In genomic region chr19:38027881-38028521, GRCm38 (mm10) we compare ENCODE assay signal across 11 mouse cellular contexts. TPM values are rescaled to one million over a fixed set of nuclear protein-coding genes. Genes with fewer than 3 reads are reported as not detected.
DNase-seq lines count a peak whose midpoint lies in the region; ATAC-seq lines count a peak whose summit lies in the region.
"Had no signal": no experiment of that assay in that cellular context is flagged by ENCODE, and none has a peak within 500 bp of the region (broad histone marks: within the 10 kb centered on the region; RNA-seq: fewer than 3 reads in every experiment).

No protein-coding gene starts in this region.

- DNase-seq in gastrocnemius, adult 18-20 months (ENCODE audit: low spot score) = peak; percentile 40
- no peak for DNase-seq in gastrocnemius, postnatal 36 days
- peak; percentile 76 for DNase-seq in kidney, postnatal 14 days
- peak; percentile 63 for DNase-seq in lung, postnatal 14 days
- DNase-seq in cerebellum, adult 18-20 months = no peak
- no peak for DNase-seq in layer of hippocampus, postnatal 14 days (ENCODE audit: low spot score in 2 of 2)
- DNase-seq: cerebellum, postnatal 10 days; forebrain, postnatal 0 days; midbrain, embryonic 14.5 days had no signal

- intact Hi-C loops in gastrocnemius, postnatal 36 days (cut with DNase I) = no loop called here

- H3K4me2 ChIP-seq in heart, embryonic 16.5 days (ENCODE audit: low read depth, low read length) = no peak overlapping the region

- H3K27me3 ChIP-seq in heart, embryonic 16.5 days (ENCODE audit: control insufficient read depth, insufficient read depth, low read length) = no peaks in the 10 kb centered on the region

- no peak overlapping the region for H3K4me3 ChIP-seq in heart, embryonic 16.5 days (ENCODE audit: low read length)

- H3K9ac ChIP-seq in heart, embryonic 16.5 days (ENCODE audit: low read length) = no peak overlapping the region
- H3K9ac ChIP-seq: forebrain, postnatal 0 days had no signal

- 41% methylated on average over 10 of the region's 10 CpGs for WGBS in heart, embryonic 16.5 days

- H3K27ac ChIP-seq in heart, embryonic 16.5 days (ENCODE audit: low read length) = peak overlapping the region; percentile 55

- peaks cover 35% of the 10 kb centered on the region for H3K4me1 ChIP-seq in heart, embryonic 16.5 days (ENCODE audit: control insufficient read depth, insufficient read depth, low read length)

- ATAC-seq in heart, embryonic 16.5 days (replicated peaks; ENCODE audit: extremely low read depth, insufficient read depth, low FRiP score) = no peak
- no peak for ATAC-seq in granulocyte monocyte progenitor cell, adult 5-6 weeks (replicated peaks; ENCODE audit: poor library complexity, severe bottlenecking)
- ATAC-seq: forebrain, postnatal 0 days had no signal

- no peaks in the 10 kb centered on the region for H3K36me3 ChIP-seq in heart, embryonic 16.5 days (ENCODE audit: control insufficient read depth, insufficient read depth)

- no peaks in the 10 kb centered on the region for H3K9me3 ChIP-seq in heart, embryonic 16.5 days (replicated peaks; ENCODE audit: control insufficient read depth, low read length)

RNA-seq across cellular contexts. Expression of gene Myof, which starts 15.4 kb away (rescaled TPM):
- 1 to 10 TPM; 4.1 to 5.3 TPM for total RNA-seq in gastrocnemius, adult 18-20 months (2021)
- total RNA-seq in gastrocnemius, postnatal 36 days (2021) = 1 to 10 TPM; 4.5 to 5.6 TPM
- 5.5 and 6.7 TPM in 2 replicates for polyA plus RNA-seq in heart, embryonic 16.5 days (2015; fragmentation: Nextera tagmentation; extraction: Ambion mirVana)
- total RNA-seq in layer of hippocampus, postnatal 14 days (2021) = 1 to 10 TPM; 5.6 to 7.9 TPM
- 2.3 and 6.7 TPM in 2 replicates for total RNA-seq in granulocyte monocyte progenitor cell, adult 5-6 weeks (2014; fragmentation: Nextera tagmentation)
- total RNA-seq in granulocyte monocyte progenitor cell, adult 5-6 weeks (2017) = 1.0 and 1.1 TPM in 2 replicates

RNA-seq across cellular contexts. Expression of gene Cep55, which starts 26.8 kb away (rescaled TPM):
- total RNA-seq in gastrocnemius, adult 18-20 months (2021) = not detected
- under 1 TPM; 0.30 to 0.31 TPM for total RNA-seq in gastrocnemius, postnatal 36 days (2021)
- 28.5 and 33.5 TPM in 2 replicates for polyA plus RNA-seq in heart, embryonic 16.5 days (2015; fragmentation: Nextera tagmentation; extraction: Ambion mirVana)
- 1 to 10 TPM in 1 of 2 experiments, under 1 TPM in 1; 0.45 to 1.3 TPM for total RNA-seq in layer of hippocampus, postnatal 14 days (2021)
- total RNA-seq in granulocyte monocyte progenitor cell, adult 5-6 weeks (2014; fragmentation: Nextera tagmentation) = 16.1 and 21.4 TPM in 2 replicates
- total RNA-seq in granulocyte monocyte progenitor cell, adult 5-6 weeks (2017) = 57.7 and 60.0 TPM in 2 replicates

Comparison
In these comparisons a context has a peak if more than half of its experiments do, and no peak if none do; other contexts are left out.
1. DNase-seq: peak in gastrocnemius, adult 18-20 months (single experiment), kidney, postnatal 14 days (single experiment) and lung, postnatal 14 days (single experiment); none in gastrocnemius, postnatal 36 days (0 of 2), cerebellum, adult 18-20 months (0 of 2) and layer of hippocampus, postnatal 14 days (0 of 2).
2. RNA of gene Cep55, which starts 26.8 kb away (total RNA-seq): 16.1 to 60.0 TPM in granulocyte monocyte progenitor cell, adult 5-6 weeks; 0.45 to 1.3 TPM in layer of hippocampus, postnatal 14 days, 0.30 to 0.31 TPM in gastrocnemius, postnatal 36 days and not detected in gastrocnemius, adult 18-20 months; every median in the first group is over 4 times any median in the second.